Mouse (Mus musculus) kidney, adult 2 months (tissue): ENCODE data around the gene Tjap1. TPM values are rescaled to one million over a fixed set of nuclear protein-coding genes. Genes with fewer than 3 reads are reported as not detected.

Source experiments
- DNase-seq: peaks from one replicate; pipeline ENCODE4 v3.0.0; 2021
- H3K27ac ChIP-seq: fragments of 200-500 bp; 2 replicates; pipeline ENCODE4 v1.5.1; 2012; ENCODE audit warnings: low read depth, low read length, control low read depth, inconsistent platforms; ENCODE audit not compliant: insufficient read depth
- H3K27me3 ChIP-seq: fragments of 200-500 bp; replicated peaks from 2 replicates; pipeline ENCODE4 v1.6.1; 2012; ENCODE audit warnings: mild to moderate bottlenecking, moderate library complexity, low read length, inconsistent platforms; ENCODE audit not compliant: control insufficient read depth, insufficient read depth
- H3K36me3 ChIP-seq: fragments of 200-500 bp; 2 replicates; pipeline ENCODE4 v1.6.1; 2012; ENCODE audit warnings: mild to moderate bottlenecking, moderate library complexity, low read length, inconsistent platforms; ENCODE audit not compliant: control insufficient read depth, insufficient read depth
- H3K4me1 ChIP-seq: fragments of 200-500 bp; 2 replicates; pipeline ENCODE4 v1.6.1; 2011; ENCODE audit warnings: low read length; ENCODE audit not compliant: control insufficient read depth, insufficient read depth
- H3K4me3 ChIP-seq: fragments of 200-500 bp; 2 replicates; pipeline ENCODE4 v1.5.1; 2011; ENCODE audit warnings: mild to moderate bottlenecking, low read depth, low read length, control low read depth; ENCODE audit not compliant: insufficient read depth
- CTCF ChIP-seq: fragments of 200-500 bp; conservative IDR thresholded peaks from 2 replicates; pipeline ENCODE4 v1.5.1; 2011; ENCODE audit warnings: low read depth, mild to moderate bottlenecking, control low read depth, low read length, moderate library complexity, mixed read lengths; ENCODE audit not compliant: insufficient read depth, insufficient read length
- POLR2A ChIP-seq: fragments of 200-500 bp; IDR thresholded peaks from one replicate; pipeline ENCODE4 v1.6.1; 2011; ENCODE audit warnings: low read depth, low read length, control low read depth
- WGBS: fragments of 180-500 bp; shearing (Covaris S2); methylation state at CpG from one replicate; pipeline ENCODE4 v1.1.7; 2018; 5-methylcytosine and 5-hydroxymethylcytosine counted together
- polyA plus RNA-seq: library from polyadenylated mRNA; depleted of rRNA; stranded (reverse); fragments of >200 nt; gene quantifications from 2 replicates; pipeline ENCODE4 v1.2.3, GENCODE M21; 2012; rRNA removed

The Tjap1 gene
- 23.1 and 29.7 TPM in 2 replicates for polyA plus RNA-seq

- Histone ChIP-seq H3K27ac (peak within 1 kb of the TSS; percentile 75), H3K27me3 (no peaks in the 10 kb centered on the region), H3K4me1 (peaks cover 10% of the 10 kb centered on the region; the same call in 1 of the 2 replicates), H3K4me3 (peak within 1 kb of the TSS; percentile 94), H3K36me3 (no peaks in the 10 kb centered on the region)
- DNase-seq = peak; percentile 94
- no peak for TF ChIP-seq CTCF
- no peak for TF ChIP-seq POLR2A
- under 1% methylated on average over 37 of the region's 37 CpGs for WGBS
These were observed at the start of gene Tjap1 for GRCm38 (mm10) chr17:46282483-46283123. Gene Tjap1 (minus strand): TSS chr17:46283026.

- Histone ChIP-seq H3K36me3 (no peaks in the 10 kb centered on the region), H3K4me1 (0 out of 2 replicates have a peak, but pooled peaks cover 4% of the 10 kb centered on the region), H3K4me3 (no peak overlapping the region), H3K27me3 (no peaks in the 10 kb centered on the region), H3K27ac (no peak overlapping the region)
- no peak for TF ChIP-seq CTCF
- no peak for TF ChIP-seq POLR2A
- DNase-seq = no peak
- WGBS = 80% methylated on average over 6 of the region's 6 CpGs
These were observed 45.9 kb upstream of the Tjap1 start for GRCm38 (mm10) chr17:46328723-46329122.

DNA sequence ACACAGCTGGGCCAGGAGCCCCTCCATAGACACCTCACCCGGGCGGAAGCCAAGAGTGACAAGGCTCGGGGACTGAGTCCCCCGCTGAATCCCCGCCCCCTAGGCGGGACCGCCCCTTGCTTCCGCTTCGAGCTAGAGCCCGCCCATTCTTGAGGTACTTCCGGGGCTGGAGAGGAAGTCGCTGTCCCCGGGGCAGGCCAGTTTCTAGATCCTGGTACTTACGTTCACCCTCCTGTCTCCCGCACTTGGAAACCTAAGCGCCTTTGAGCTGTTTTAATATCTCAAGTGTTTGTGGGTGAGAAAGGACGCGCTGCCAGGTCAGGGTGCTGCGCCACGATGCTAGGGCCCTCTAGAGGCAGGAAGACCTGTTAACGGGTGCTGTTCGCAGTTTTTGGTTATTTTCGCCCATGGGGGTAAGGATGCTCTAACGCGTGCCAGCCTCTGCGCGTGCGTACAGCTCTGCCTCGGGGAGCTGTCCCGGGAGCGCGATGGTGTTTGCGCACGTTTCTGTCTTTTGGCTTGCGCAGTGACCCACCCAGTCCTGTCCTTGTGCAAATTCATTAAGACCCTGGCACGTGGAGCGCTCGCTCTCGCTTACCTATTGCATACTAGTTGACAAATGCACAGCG lies 45.2 kb upstream of the Tjap1 start, which contains the start of gene Abcc10:
Gene Abcc10 (minus strand): TSS at position 447 of the 629 bp plus-strand sequence.
- Histone ChIP-seq H3K36me3 (no peaks in the 10 kb centered on the region), H3K27ac (peak within 1 kb of the TSS; percentile 87), H3K4me3 (peak within 1 kb of the TSS; percentile 91), H3K27me3 (no peaks in the 10 kb centered on the region), H3K4me1 (0 out of 2 replicates have a peak, but pooled peaks cover 4% of the 10 kb centered on the region)
- DNase-seq = peak; percentile 97
- TF ChIP-seq POLR2A (peak; percentile 39), CTCF (peak; percentile 27; the same call in 1 of the 2 replicates)
- under 1% methylated on average over 40 of the region's 40 CpGs for WGBS

DNA sequence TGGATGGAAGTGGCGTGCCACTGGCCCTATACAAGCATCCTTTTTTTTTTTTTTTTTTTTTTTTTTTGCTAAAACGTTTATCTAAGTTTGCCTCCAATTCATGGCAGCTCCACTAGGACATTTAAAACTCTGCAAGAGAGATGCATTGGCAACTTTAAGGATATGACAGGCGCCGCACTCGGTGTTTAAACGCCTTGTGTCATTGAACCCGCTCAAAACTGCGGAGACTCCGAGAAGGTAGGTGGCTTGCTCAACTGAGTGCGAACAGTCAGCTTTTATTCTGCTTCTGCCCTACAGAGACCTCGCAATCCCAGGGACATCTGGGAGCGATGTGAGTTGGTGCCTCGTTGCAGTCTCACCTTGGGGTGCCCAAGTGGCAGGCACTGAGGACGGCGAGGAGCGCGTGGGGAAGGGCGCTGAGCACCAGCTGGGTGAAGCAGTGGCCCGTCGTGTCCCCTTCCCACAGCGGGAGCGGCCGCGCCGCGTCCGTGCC lies 44.6 kb upstream of the Tjap1 start:
- 0 out of 2 replicates have a peak, but pooled peaks cover 4% of the 10 kb centered on the region for H3K4me1 ChIP-seq
- no peaks in the 10 kb centered on the region for H3K36me3 ChIP-seq
- peak overlapping the region; percentile 91 for H3K4me3 ChIP-seq
- TF ChIP-seq CTCF (no peak), POLR2A (no peak)
- peak overlapping the region; percentile 87 for H3K27ac ChIP-seq
- 2% methylated on average over 27 of the region's 27 CpGs for WGBS
- H3K27me3 ChIP-seq = no peaks in the 10 kb centered on the region
- DNase-seq = no peak

- WGBS = 84% methylated on average over 14 of the region's 14 CpGs
These were observed 39.4 kb upstream of the Tjap1 start for GRCm38 (mm10) chr17:46322046-46322823.

DNA sequence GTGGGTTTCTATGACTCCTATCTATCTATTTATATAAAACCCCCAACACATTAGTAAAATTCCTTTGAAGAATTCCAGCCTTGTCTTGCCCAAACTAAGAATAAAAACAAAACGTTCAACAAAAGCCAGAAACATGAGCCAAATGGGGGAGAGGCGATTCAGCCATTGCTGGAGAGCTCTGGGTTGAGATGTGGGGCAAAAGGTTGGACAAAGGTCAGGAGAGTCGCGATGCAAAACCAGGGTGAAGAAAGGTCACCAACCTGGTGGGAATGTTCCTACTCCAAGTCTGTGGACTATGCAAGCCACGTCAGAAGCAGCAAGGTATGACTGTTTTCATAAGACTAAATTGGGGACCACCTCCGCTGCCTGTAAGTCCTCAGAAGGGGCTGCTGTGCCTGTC lies 37.7 kb upstream of the Tjap1 start:
- TF ChIP-seq CTCF (no peak), POLR2A (no peak)
- Histone ChIP-seq H3K4me1 (0 out of 2 replicates have a peak, but pooled peaks cover 3% of the 10 kb centered on the region), H3K4me3 (no peak overlapping the region), H3K27me3 (no peaks in the 10 kb centered on the region), H3K36me3 (no peaks in the 10 kb centered on the region), H3K27ac (no peak overlapping the region)
- 47% methylated on average over 6 of the region's 6 CpGs for WGBS
- peak; percentile 36 for DNase-seq

More at GRCm38 (mm10) chr17:46322046-46322823, 39.4 kb upstream of the Tjap1 start:
- Histone ChIP-seq H3K4me3 (no peak overlapping the region), H3K27ac (no peak overlapping the region), H3K36me3 (no peaks in the 10 kb centered on the region), H3K4me1 (0 out of 2 replicates have a peak, but pooled peaks cover 7% of the 10 kb centered on the region), H3K27me3 (no peaks in the 10 kb centered on the region)
- TF ChIP-seq POLR2A = no peak
- no peak for TF ChIP-seq CTCF
- peak; percentile 46 for DNase-seq
